Mouse (Mus musculus) lung, postnatal 14 days (tissue): ENCODE data around the gene Alyref.
"Not testable (repeated sequence)": the region's sequence is repeated elsewhere in the genome, so short reads cannot be mapped to it uniquely, and the experiment has no call there.

Source experiments
- DNase-seq: peaks from one replicate; pipeline ENCODE4 v3.0.0; 2021

Alyref gene

GRCm38 (mm10) chr11:120598990-120599549, 905 bp upstream of the Alyref start:
- DNase-seq: no peak

- no peak for DNase-seq
Observed at GRCm38 (mm10) chr11:120597240-120598235, 627 bp downstream of the Alyref start.

- DNase-seq: no peak
Observed at GRCm38 (mm10) chr11:120588531-120588930, 9.6 kb downstream of the Alyref start.

- DNase-seq: no peak
Observed at GRCm38 (mm10) chr11:120583937-120584336, 14.2 kb downstream of the Alyref start.

- DNase-seq: not testable (repeated sequence)
Observed at GRCm38 (mm10) chr11:120582982-120583293, 15.2 kb downstream of the Alyref start.

- peak; percentile 58 for DNase-seq
Observed at GRCm38 (mm10) chr11:120582268-120582981, 15.7 kb downstream of the Alyref start.

GRCm38 (mm10) chr11:120581490-120582267, 16.5 kb downstream of the Alyref start, which contains the start of gene Arhgdia:
TSS of gene Arhgdia (minus strand) at chr11:120581624.
- peak; percentile 90 for DNase-seq

- peak; percentile 60 for DNase-seq
Observed at GRCm38 (mm10) chr11:120580871-120581331, 17.3 kb downstream of the Alyref start.

GRCm38 (mm10) chr11:120580190-120580589, 18.0 kb downstream of the Alyref start:
- DNase-seq: no peak

- peak; percentile 86 for DNase-seq
Observed at GRCm38 (mm10) chr11:120579316-120580107, 18.7 kb downstream of the Alyref start.

GRCm38 (mm10) chr11:120578694-120579243, 19.4 kb downstream of the Alyref start:
- DNase-seq: no peak

- no peak for DNase-seq
Observed at GRCm38 (mm10) chr11:120578024-120578693, 20.0 kb downstream of the Alyref start.

GRCm38 (mm10) chr11:120577211-120578023, 20.7 kb downstream of the Alyref start:
- DNase-seq: no peak

GRCm38 (mm10) chr11:120576365-120576981, 21.7 kb downstream of the Alyref start:
- no peak for DNase-seq

- DNase-seq: no peak
Observed at GRCm38 (mm10) chr11:120575940-120576339, 22.2 kb downstream of the Alyref start.

GRCm38 (mm10) chr11:120575046-120575445, 23.1 kb downstream of the Alyref start:
- DNase-seq: no peak

- no peak for DNase-seq
Observed at GRCm38 (mm10) chr11:120574278-120574600, 23.9 kb downstream of the Alyref start.

GRCm38 (mm10) chr11:120573585-120574277, 24.4 kb downstream of the Alyref start:
- DNase-seq: no peak
